Mouse (Mus musculus): ENCODE data around the gene Dnajc17. TPM values are rescaled to one million over a fixed set of nuclear protein-coding genes. Genes with fewer than 3 reads are reported as not detected.

Gene Dnajc17
- polyA plus RNA-seq, 1 experiment from 2014 or later = 28.2 TPM

GRCm38 (mm10) chr2:119147775-119148174 lies 60.8 kb downstream of the Dnajc17 start:
- no peak overlapping the region for H3K27ac ChIP-seq
- DNase-seq (ENCODE audit: extremely low spot score, low spot score) = no peak
- peaks cover 3% of the 10 kb centered on the region; the same call in 1 of the 2 replicates for H3K9me3 ChIP-seq
- H3K27me3 ChIP-seq (ENCODE audit: poor library complexity, severe bottlenecking) = no peaks in the 10 kb centered on the region
- H3K4me1 ChIP-seq = no peaks in the 10 kb centered on the region
- H3K36me3 ChIP-seq (replicated peaks) = peaks cover 97% of the 10 kb centered on the region
- no peak overlapping the region for H3K4me3 ChIP-seq
- WGBS = 93% methylated on average over 8 of the region's 8 CpGs

GRCm38 (mm10) chr2:119147160-119147678 lies 61.4 kb downstream of the Dnajc17 start:
- H3K4me3 ChIP-seq = no peak overlapping the region
- WGBS = 85% methylated on average over 22 of the region's 22 CpGs
- peaks cover 3% of the 10 kb centered on the region; the same call in 1 of the 2 replicates for H3K9me3 ChIP-seq
- no peaks in the 10 kb centered on the region for H3K4me1 ChIP-seq
- no peak for DNase-seq (ENCODE audit: extremely low spot score, low spot score)
- no peaks in the 10 kb centered on the region for H3K27me3 ChIP-seq (ENCODE audit: poor library complexity, severe bottlenecking)
- peaks cover 97% of the 10 kb centered on the region for H3K36me3 ChIP-seq (replicated peaks)
- H3K27ac ChIP-seq = no peak overlapping the region

GRCm38 (mm10) chr2:119146435-119146834 lies 62.2 kb downstream of the Dnajc17 start:
- peaks cover 97% of the 10 kb centered on the region for H3K36me3 ChIP-seq (replicated peaks)
- no peak for DNase-seq (ENCODE audit: extremely low spot score, low spot score)
- no peak overlapping the region for H3K4me3 ChIP-seq
- no peaks in the 10 kb centered on the region for H3K4me1 ChIP-seq
- H3K27ac ChIP-seq = no peak overlapping the region
- peaks cover 3% of the 10 kb centered on the region; the same call in 1 of the 2 replicates for H3K9me3 ChIP-seq
- WGBS = 88% methylated on average over 6 of the region's 6 CpGs
- H3K27me3 ChIP-seq (ENCODE audit: poor library complexity, severe bottlenecking) = no peaks in the 10 kb centered on the region

GRCm38 (mm10) chr2:119145199-119145598 lies 63.4 kb downstream of the Dnajc17 start:
- whole genome bisulfite sequencing = 89% methylated on average over 2 of the region's 2 CpGs
- Histone ChIP-seq H3K27ac (no peak overlapping the region), H3K4me3 (no peak overlapping the region), H3K36me3 (replicated peaks) (peaks cover 97% of the 10 kb centered on the region), H3K4me1 (no peaks in the 10 kb centered on the region), H3K27me3 (ENCODE audit: poor library complexity, severe bottlenecking) (no peaks in the 10 kb centered on the region), H3K9me3 (peaks cover 3% of the 10 kb centered on the region; the same call in 1 of the 2 replicates)
- no peak for DNase-seq (ENCODE audit: extremely low spot score, low spot score)

- Histone ChIP-seq H3K9me3 (no peaks in the 10 kb centered on the region), H3K27me3 (ENCODE audit: poor library complexity, severe bottlenecking) (no peaks in the 10 kb centered on the region), H3K36me3 (replicated peaks) (peaks cover 100% of the 10 kb centered on the region), H3K4me3 (no peak overlapping the region), H3K27ac (no peak overlapping the region), H3K4me1 (no peaks in the 10 kb centered on the region)
- 89% methylated on average over 5 of the region's 5 CpGs for WGBS
- DNase-seq (ENCODE audit: extremely low spot score, low spot score) = no peak
These were observed 72.2 kb downstream of the Dnajc17 start for GRCm38 (mm10) chr2:119136346-119136898.

Other genes with a start within 250 kb of the Dnajc17 start
- gene Ccdc32, start 179.4 kb downstream of the Dnajc17 start, polyA plus RNA-seq (2016; fragmentation: Nextera tagmentation; extraction: Ambion mirVana) = 20.5 and 21.0 TPM in 2 replicates
- 9.2 and 9.4 TPM in 2 replicates for gene Rpusd2, start 174.0 kb downstream of the Dnajc17 start, polyA plus RNA-seq (2016; fragmentation: Nextera tagmentation; extraction: Ambion mirVana)
- gene Knl1, start 161.7 kb downstream of the Dnajc17 start, polyA plus RNA-seq (2016; fragmentation: Nextera tagmentation; extraction: Ambion mirVana) = 68.5 and 74.0 TPM in 2 replicates
- gene Rad51, start 96.0 kb downstream of the Dnajc17 start, polyA plus RNA-seq (2016; fragmentation: Nextera tagmentation; extraction: Ambion mirVana) = 110 and 113 TPM in 2 replicates
- 50.9 and 54.0 TPM in 2 replicates for gene Rmdn3, start 51.8 kb downstream of the Dnajc17 start, polyA plus RNA-seq (2016; fragmentation: Nextera tagmentation; extraction: Ambion mirVana)
- 5.6 and 6.2 TPM in 2 replicates for gene Gchfr, start 41.0 kb downstream of the Dnajc17 start, polyA plus RNA-seq (2016; fragmentation: Nextera tagmentation; extraction: Ambion mirVana)
- gene Gm14137, start 34.3 kb downstream of the Dnajc17 start, polyA plus RNA-seq (2016; fragmentation: Nextera tagmentation; extraction: Ambion mirVana) = 0.90 and 0.93 TPM in 2 replicates
- gene Zfyve19, start 178 bp downstream of the Dnajc17 start, polyA plus RNA-seq (2016; fragmentation: Nextera tagmentation; extraction: Ambion mirVana) = 53.9 and 56.9 TPM in 2 replicates
- gene Ppp1r14d, start 21.1 kb upstream of the Dnajc17 start, polyA plus RNA-seq (2016; fragmentation: Nextera tagmentation; extraction: Ambion mirVana) = 0.19 TPM in 1 of 2 replicates, not detected in the other
- gene Spint1, start 28.6 kb upstream of the Dnajc17 start, polyA plus RNA-seq (2016; fragmentation: Nextera tagmentation; extraction: Ambion mirVana) = 3.5 and 4.4 TPM in 2 replicates
- 0.44 and 0.58 TPM in 2 replicates for gene Rhov, start 62.5 kb upstream of the Dnajc17 start, polyA plus RNA-seq (2016; fragmentation: Nextera tagmentation; extraction: Ambion mirVana)
- gene Vps18, start 79.9 kb upstream of the Dnajc17 start, polyA plus RNA-seq (2016; fragmentation: Nextera tagmentation; extraction: Ambion mirVana) = 23.0 and 23.6 TPM in 2 replicates
- gene Dll4, start 117.0 kb upstream of the Dnajc17 start, polyA plus RNA-seq (2016; fragmentation: Nextera tagmentation; extraction: Ambion mirVana) = 3.3 and 4.0 TPM in 2 replicates
- gene Chac1, start 142.4 kb upstream of the Dnajc17 start, polyA plus RNA-seq (2016; fragmentation: Nextera tagmentation; extraction: Ambion mirVana) = 1.3 and 1.4 TPM in 2 replicates

Measured in forebrain, embryonic 10.5 days (tissue).